Comparison of ENCODE assay signal across 10 mouse cellular contexts in genomic region chr4:130838585-130838984, GRCm38 (mm10). TPM values are rescaled to one million over a fixed set of nuclear protein-coding genes. Genes with fewer than 3 reads are reported as not detected.
DNase-seq lines count a peak whose midpoint lies in the region; ATAC-seq and TF ChIP-seq lines count a peak whose summit lies in the region.
"Had no signal": no experiment of that assay in that cellular context is flagged by ENCODE, and none has a peak within 500 bp of the region (broad histone marks: within the 10 kb centered on the region; RNA-seq: fewer than 3 reads in every experiment).

No protein-coding gene starts in this region.

- no peak overlapping the region for H3K27ac ChIP-seq in forebrain, embryonic 14.5 days (ENCODE audit: low read depth, low read length)
- H3K27ac ChIP-seq in forebrain, embryonic 16.5 days (ENCODE audit: low read length): no peak overlapping the region
- no peak overlapping the region for H3K27ac ChIP-seq in lung, embryonic 14.5 days (ENCODE audit: low read depth)
- peak overlapping the region; percentile 75 for H3K27ac ChIP-seq in stomach, embryonic 15.5 days
- H3K27ac ChIP-seq: midbrain, embryonic 12.5 days had no signal

- DNase-seq in forebrain, embryonic 14.5 days (ENCODE audit: low spot score): no peak
- peak; percentile 48 for DNase-seq in lung, embryonic 14.5 days
- DNase-seq in lung, postnatal 25 days (ENCODE audit: low spot score): no peak
- peak; percentile 39 to 49 for DNase-seq in kidney, postnatal 36 days
- DNase-seq in layer of hippocampus, postnatal 36 days: no peak
- no peak for DNase-seq in right cerebral cortex, adult 18-20 months
- DNase-seq: right cerebral cortex, postnatal 14 days had no signal

- H3K9ac ChIP-seq in forebrain, embryonic 14.5 days (ENCODE audit: low read length): 0 out of 2 replicates have a peak overlapping the region, but pooled peaks have one; percentile 17
- H3K9ac ChIP-seq in forebrain, embryonic 16.5 days (replicated peaks; ENCODE audit: low read depth, low read length): no peak overlapping the region
- H3K9ac ChIP-seq in lung, embryonic 14.5 days: no peak overlapping the region
- H3K9ac ChIP-seq in stomach, embryonic 15.5 days: no peak overlapping the region
- H3K9ac ChIP-seq: midbrain, embryonic 12.5 days had no signal

- no peak overlapping the region for H3K4me3 ChIP-seq in forebrain, embryonic 14.5 days (ENCODE audit: low read depth, low read length)
- no peak overlapping the region for H3K4me3 ChIP-seq in forebrain, embryonic 16.5 days (replicated peaks; ENCODE audit: low read length)
- H3K4me3 ChIP-seq in lung, embryonic 14.5 days (ENCODE audit: low read depth, low read length): no peak overlapping the region
- no peak overlapping the region for H3K4me3 ChIP-seq in stomach, embryonic 15.5 days (replicated peaks)
- H3K4me3 ChIP-seq: midbrain, embryonic 12.5 days had no signal

- ATAC-seq in forebrain, embryonic 14.5 days: no peak
- no peak for ATAC-seq in forebrain, embryonic 16.5 days
- no peak for ATAC-seq in lung, embryonic 14.5 days (ENCODE audit: insufficient read depth)
- ATAC-seq in stomach, embryonic 15.5 days (ENCODE audit: insufficient read depth, low FRiP score, low read depth): no peak

- TF ChIP-seq CTCF in lung, embryonic 14.5 days (IDR thresholded peaks at IDR 0.05; ENCODE audit: low read depth): no peak

- peaks cover 8% of the 10 kb centered on the region; the same call in 1 of the 2 replicates for H3K4me1 ChIP-seq in forebrain, embryonic 14.5 days (ENCODE audit: control insufficient read depth, insufficient read depth, low read length)
- peaks cover 23% of the 10 kb centered on the region for H3K4me1 ChIP-seq in forebrain, embryonic 16.5 days (replicated peaks; ENCODE audit: control insufficient read depth, insufficient read depth, low read length)
- H3K4me1 ChIP-seq in lung, embryonic 14.5 days (ENCODE audit: insufficient read depth): peaks cover 29% of the 10 kb centered on the region
- H3K4me1 ChIP-seq in stomach, embryonic 15.5 days: peaks cover 41% of the 10 kb centered on the region

- H3K4me2 ChIP-seq in forebrain, embryonic 14.5 days (ENCODE audit: low read length): no peak overlapping the region
- H3K4me2 ChIP-seq in forebrain, embryonic 16.5 days (ENCODE audit: low read length): no peak overlapping the region
- no peak overlapping the region for H3K4me2 ChIP-seq in lung, embryonic 14.5 days
- H3K4me2 ChIP-seq in stomach, embryonic 15.5 days: 0 out of 2 replicates have a peak overlapping the region, but pooled peaks have one; percentile 12
- H3K4me2 ChIP-seq: midbrain, embryonic 12.5 days had no signal

- H3K27me3 ChIP-seq in forebrain, embryonic 14.5 days (replicated peaks; ENCODE audit: control insufficient read depth, insufficient read depth, low read length): peaks cover 25% of the 10 kb centered on the region
- peaks cover 12% of the 10 kb centered on the region for H3K27me3 ChIP-seq in forebrain, embryonic 16.5 days (replicated peaks; ENCODE audit: control insufficient read depth, insufficient read depth, low read length)
- H3K27me3 ChIP-seq in lung, embryonic 14.5 days (ENCODE audit: insufficient read depth, low read length): no peaks in the 10 kb centered on the region
- H3K27me3 ChIP-seq in stomach, embryonic 15.5 days (replicated peaks): no peaks in the 10 kb centered on the region

- no peaks in the 10 kb centered on the region for H3K36me3 ChIP-seq in forebrain, embryonic 14.5 days (ENCODE audit: control insufficient read depth, insufficient read depth, low read length)
- H3K36me3 ChIP-seq in forebrain, embryonic 16.5 days (ENCODE audit: control insufficient read depth, insufficient read depth): no peaks in the 10 kb centered on the region
- H3K36me3 ChIP-seq in lung, embryonic 14.5 days (ENCODE audit: insufficient read depth): no peaks in the 10 kb centered on the region
- H3K36me3 ChIP-seq in stomach, embryonic 15.5 days: no peaks in the 10 kb centered on the region
- H3K36me3 ChIP-seq: midbrain, embryonic 12.5 days had no signal

- WGBS in forebrain, embryonic 14.5 days: 38% methylated on average over 11 of the region's 11 CpGs
- 42% methylated on average over 11 of the region's 11 CpGs for WGBS in forebrain, embryonic 16.5 days
- 24% methylated on average over 11 of the region's 11 CpGs for WGBS in lung, embryonic 14.5 days
- WGBS in stomach, embryonic 15.5 days: 20% methylated on average over 11 of the region's 11 CpGs

- no peaks in the 10 kb centered on the region for H3K9me3 ChIP-seq in forebrain, embryonic 14.5 days (replicated peaks; ENCODE audit: control insufficient read depth, low read length)
- H3K9me3 ChIP-seq in forebrain, embryonic 16.5 days (ENCODE audit: control insufficient read depth, low read length): no peaks in the 10 kb centered on the region
- H3K9me3 ChIP-seq in lung, embryonic 14.5 days (ENCODE audit: low read depth, low read length): no peaks in the 10 kb centered on the region
- no peaks in the 10 kb centered on the region for H3K9me3 ChIP-seq in stomach, embryonic 15.5 days
- H3K9me3 ChIP-seq: midbrain, embryonic 12.5 days had no signal

RNA-seq across cellular contexts. Expression of gene Sdc3, which starts 46.2 kb away (rescaled TPM):
- 47.6 and 61.2 TPM in 2 replicates for polyA plus RNA-seq in forebrain, embryonic 14.5 days (2014; fragmentation: Nextera tagmentation; extraction: Ambion mirVana)
- polyA plus RNA-seq in forebrain, embryonic 16.5 days (2015; fragmentation: Nextera tagmentation; extraction: Ambion mirVana): 89.6 and 113 TPM in 2 replicates
- polyA plus RNA-seq in lung, embryonic 14.5 days (2014; fragmentation: Nextera tagmentation; extraction: Ambion mirVana): 19.1 and 20.3 TPM in 2 replicates
- 24.4 and 26.3 TPM in 2 replicates for polyA plus RNA-seq in stomach, embryonic 15.5 days (2015; fragmentation: Nextera tagmentation; extraction: Ambion mirVana)
- total RNA-seq in layer of hippocampus, postnatal 36 days (2021): 100 to 1,000 TPM; 127 to 136 TPM

Comparison
In these comparisons a context has a peak if more than half of its experiments do, and no peak if none do; other contexts are left out.
1. DNase-seq: peak in lung, embryonic 14.5 days (single experiment) and kidney, postnatal 36 days (2 of 2); none in forebrain, embryonic 14.5 days (single experiment), lung, postnatal 25 days (single experiment), layer of hippocampus, postnatal 36 days (0 of 2) and right cerebral cortex, adult 18-20 months (single experiment).